Mouse (Mus musculus): ENCODE data around the gene Plbd2.

Gene Plbd2

GRCm38 (mm10) chr5:120438991-120439710 is 64.3 kb downstream of the Plbd2 start:
- no peak for DNase-seq (ENCODE audit: low read depth in 2 of 2, low spot score in 2 of 2)

GRCm38 (mm10) chr5:120438469-120438868 is 65.0 kb downstream of the Plbd2 start:
- no peak for DNase-seq (ENCODE audit: low read depth in 2 of 2, low spot score in 2 of 2)

- no peak for DNase-seq (ENCODE audit: low read depth in 2 of 2, low spot score in 2 of 2)
Measured at GRCm38 (mm10) chr5:120437986-120438385, 65.4 kb downstream of the Plbd2 start.

- no peak for DNase-seq (ENCODE audit: low read depth in 2 of 2, low spot score in 2 of 2)
Measured at GRCm38 (mm10) chr5:120437539-120437938, 65.9 kb downstream of the Plbd2 start.

GRCm38 (mm10) chr5:120436885-120437495 is 66.4 kb downstream of the Plbd2 start:
- no peak for DNase-seq (ENCODE audit: low read depth in 2 of 2, low spot score in 2 of 2)

- DNase-seq (ENCODE audit: low read depth in 2 of 2, low spot score in 2 of 2) = no peak
Measured at GRCm38 (mm10) chr5:120435731-120436501, 67.5 kb downstream of the Plbd2 start.

GRCm38 (mm10) chr5:120435006-120435681 is 68.3 kb downstream of the Plbd2 start:
- no peak for DNase-seq (ENCODE audit: low read depth in 2 of 2, low spot score in 2 of 2)

GRCm38 (mm10) chr5:120434231-120434735 is 69.1 kb downstream of the Plbd2 start:
- no peak for DNase-seq (ENCODE audit: low read depth in 2 of 2, low spot score in 2 of 2)
